Mouse (Mus musculus): ENCODE results near the gene Adam25.
"Not testable (repeated sequence)": the region's sequence is repeated elsewhere in the genome, so short reads cannot be mapped to it uniquely, and the experiment has no call there.

Adam25 gene

DNA sequence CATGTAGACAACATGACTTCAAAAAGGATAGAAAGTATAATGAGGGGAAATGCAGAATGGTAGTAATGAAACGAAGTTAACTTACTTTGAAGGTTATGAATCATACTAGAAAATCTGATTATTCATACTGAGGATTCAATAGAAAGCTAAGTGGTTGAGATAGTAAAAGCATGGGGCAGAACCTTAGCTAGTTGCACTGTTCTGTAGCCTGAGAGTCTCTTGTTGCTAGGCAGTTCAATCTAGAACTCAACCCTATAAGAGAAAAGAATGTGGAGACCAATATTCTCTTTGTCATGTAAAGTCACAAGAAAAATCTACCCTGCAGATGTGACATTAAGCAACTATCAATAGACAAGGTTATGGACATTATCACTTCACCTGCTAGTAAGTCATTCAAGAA, at the start of gene Adam25:
Adam25 (plus strand) TSS at position 301 of the 400 bp plus-strand sequence.
- not testable (repeated sequence) for DNase-seq

DNA sequence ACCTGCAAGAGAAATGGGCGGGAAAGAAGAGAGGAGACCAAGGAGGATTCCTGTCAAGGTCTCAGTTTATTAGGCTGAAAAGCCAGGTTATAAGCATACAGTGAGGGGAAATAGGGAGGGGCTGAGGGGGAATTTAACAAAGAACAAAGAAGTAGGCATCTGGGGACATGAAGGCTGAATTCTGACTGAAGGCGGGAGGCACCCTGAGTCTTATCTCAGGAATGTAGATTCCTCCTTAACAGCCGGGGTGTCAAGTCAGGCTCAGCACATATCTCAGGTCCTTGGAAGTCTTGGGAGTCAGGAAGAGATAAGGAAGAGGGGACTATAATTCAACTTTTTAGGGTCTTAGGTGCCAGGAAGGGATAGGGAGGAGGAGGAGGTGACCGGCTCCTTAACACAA, 36.6 kb upstream of the Adam25 start:
- not testable (repeated sequence) for DNase-seq

DNA sequence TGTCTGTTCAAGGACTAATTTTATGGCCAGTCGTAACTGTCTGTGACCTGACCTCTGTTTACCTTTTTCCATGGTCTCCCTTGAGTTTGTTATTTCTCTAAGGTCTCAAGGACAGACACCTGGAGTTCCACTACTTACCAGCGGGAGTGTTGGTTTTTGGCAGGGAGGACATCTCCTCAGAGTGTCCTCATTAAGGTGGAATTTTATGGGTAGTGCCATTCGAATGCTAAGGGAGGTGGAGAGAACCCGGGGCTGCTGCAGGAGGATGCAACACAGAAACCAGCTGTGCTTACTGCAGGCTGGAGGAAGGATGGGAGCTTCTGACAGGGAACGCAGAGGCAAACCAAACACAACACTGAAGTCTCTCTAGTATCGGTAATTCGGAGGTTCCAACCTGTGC, 36.0 kb upstream of the Adam25 start:
- DNase-seq = no peak

DNA sequence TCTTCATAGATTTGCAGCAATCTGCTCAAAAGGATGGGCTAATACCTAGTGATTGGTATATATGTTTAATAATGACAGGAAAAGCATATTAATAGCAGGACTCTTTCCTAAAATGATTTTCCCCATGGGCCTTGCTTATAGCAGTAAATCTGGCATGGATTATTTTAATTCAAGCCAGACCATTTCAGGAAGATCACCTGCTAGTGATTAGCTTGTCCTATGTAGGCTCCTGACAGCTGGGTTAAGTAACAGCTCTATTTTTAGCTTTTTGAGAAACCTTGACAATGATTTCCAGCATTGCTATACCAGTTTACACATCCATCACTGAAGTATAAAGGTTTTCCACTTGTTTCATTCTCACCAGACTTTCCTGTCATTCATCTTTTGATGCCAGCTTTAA, 31.3 kb downstream of the Adam25 start:
- DNase-seq = no peak

DNA sequence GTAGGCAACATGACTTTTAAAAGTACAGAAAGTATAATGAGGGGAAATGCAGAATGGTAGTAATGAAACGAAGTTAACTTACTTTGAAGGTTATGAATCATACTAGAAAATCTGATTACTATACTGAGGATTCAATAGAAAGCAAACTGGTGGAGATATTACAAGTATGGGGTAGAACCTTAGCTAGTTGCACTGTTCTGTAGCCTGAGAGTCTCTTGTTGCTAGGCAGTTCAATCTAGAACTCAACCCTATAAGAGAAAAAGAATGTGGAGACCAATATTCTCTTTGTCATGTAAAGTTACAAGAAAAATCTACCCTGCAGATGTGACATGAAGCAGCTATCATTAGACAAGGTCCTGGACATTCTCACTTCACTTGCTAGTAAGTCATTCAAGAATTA, 41.0 kb downstream of the Adam25 start, which contains the start of gene Adam20:
Adam20 (plus strand) TSS at position 301 of the 400 bp plus-strand sequence.
- not testable (repeated sequence) for DNase-seq

DNA sequence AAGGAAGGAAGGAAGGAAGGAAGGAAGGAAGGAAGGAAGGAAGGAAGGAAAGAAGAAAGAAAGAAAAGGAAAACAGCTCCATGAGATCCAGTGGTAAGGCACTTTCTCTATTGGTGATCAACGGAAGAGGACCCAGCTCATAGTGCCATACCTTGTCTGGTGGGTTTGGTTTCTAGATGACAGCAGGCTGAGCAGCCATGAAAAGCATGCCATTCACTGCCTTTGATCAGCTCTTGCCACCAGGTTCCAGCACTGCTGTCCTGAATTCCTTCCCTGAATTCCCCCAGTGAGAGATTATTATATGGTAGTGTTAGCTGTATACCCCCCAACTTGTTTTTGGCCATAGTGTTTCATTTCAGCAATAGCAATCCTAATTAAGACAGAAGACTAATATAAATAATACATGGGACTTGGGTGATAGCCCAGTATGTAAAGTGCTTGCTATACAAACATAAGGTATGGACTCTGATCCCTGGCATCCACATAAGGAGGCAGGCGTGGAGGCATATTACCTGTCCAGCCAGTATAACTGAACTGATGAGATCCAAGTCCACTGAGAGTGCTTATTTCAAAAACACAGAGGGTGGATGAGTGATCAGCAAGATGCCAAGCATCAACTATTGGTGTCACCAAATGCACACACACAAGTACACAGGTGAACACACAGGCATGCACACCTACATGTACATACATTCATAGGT, 51.5 kb downstream of the Adam25 start:
- DNase-seq = no peak
